Mouse (Mus musculus) heart, postnatal 0 days (tissue): Measurements from ENCODE around the gene Ttc28.

Experiments used
- CTCF ChIP-seq: IDR thresholded peaks from 2 replicates; pipeline ENCODE4 v1.5.1; 2016; ENCODE audit warnings: antibody characterized with exemption, control low read depth, low read depth
- EP300 ChIP-seq: IDR thresholded peaks from 2 replicates; pipeline ENCODE4 v1.6.1; 2016; ENCODE audit warnings: antibody characterized with exemption, low read depth

- TF ChIP-seq CTCF, result no peak
- TF ChIP-seq EP300, result no peak
Measured at GRCm38 (mm10) chr5:110877666-110878505, 1.7 kb upstream of the Ttc28 start.
